Mouse (Mus musculus): ENCODE measurements around the gene Stat5a. TPM values are rescaled to one million over a fixed set of nuclear protein-coding genes. Genes with fewer than 3 reads are reported as not detected.

The Stat5a gene
- polyA plus RNA-seq, 1 experiment, result 136 TPM

- TF ChIP-seq CTCF (IDR thresholded peaks at IDR 0.05; ENCODE audit: borderline replicate concordance, control insufficient read depth, extremely low read depth, insufficient read depth, low read length, poor library complexity) (no peak), POLR2A (IDR thresholded peaks at IDR 0.05; ENCODE audit: control insufficient read depth, extremely low read depth, insufficient read depth, low read length, poor library complexity) (no peak)
- 17% methylated on average over 12 of the region's 12 CpGs for WGBS
- Histone ChIP-seq H3K4me3 (ENCODE audit: control insufficient read depth, insufficient read depth, low read length) (no peak overlapping the region), H3K4me1 (replicated peaks; ENCODE audit: control insufficient read depth, insufficient read depth, low read length) (peaks cover 41% of the 10 kb centered on the region), H3K27me3 (ENCODE audit: control insufficient read depth, insufficient read depth, low read length) (no peaks in the 10 kb centered on the region), H3K27ac (ENCODE audit: control insufficient read depth, insufficient read depth, low read length) (peak overlapping the region; percentile 1; the same call in 1 of the 2 replicates), H3K36me3 (ENCODE audit: control insufficient read depth, insufficient read depth, low read length) (no peaks in the 10 kb centered on the region)
- no peak for DNase-seq
These were observed 18.3 kb upstream of the Stat5a start for GRCm38 (mm10) chr11:100840866-100841265.

GRCm38 (mm10) chr11:100842025-100842424 lies 17.1 kb upstream of the Stat5a start:
- DNase-seq, result no peak

GRCm38 (mm10) chr11:100843070-100843669 lies 16.0 kb upstream of the Stat5a start:
- Histone ChIP-seq H3K4me1 (replicated peaks; ENCODE audit: control insufficient read depth, insufficient read depth, low read length) (peaks cover 53% of the 10 kb centered on the region), H3K27me3 (ENCODE audit: control insufficient read depth, insufficient read depth, low read length) (no peaks in the 10 kb centered on the region), H3K27ac (ENCODE audit: control insufficient read depth, insufficient read depth, low read length) (peak overlapping the region; percentile 67; the same call in 1 of the 2 replicates), H3K4me3 (ENCODE audit: control insufficient read depth, insufficient read depth, low read length) (no peak overlapping the region), H3K36me3 (ENCODE audit: control insufficient read depth, insufficient read depth, low read length) (no peaks in the 10 kb centered on the region)
- TF ChIP-seq CTCF (IDR thresholded peaks at IDR 0.05; ENCODE audit: borderline replicate concordance, control insufficient read depth, extremely low read depth, insufficient read depth, low read length, poor library complexity) (no peak), POLR2A (IDR thresholded peaks at IDR 0.05; ENCODE audit: control insufficient read depth, extremely low read depth, insufficient read depth, low read length, poor library complexity) (no peak)
- no peak for DNase-seq
- 83% methylated on average over 8 of the region's 8 CpGs for WGBS

More at GRCm38 (mm10) chr11:100842025-100842424, 17.1 kb upstream of the Stat5a start:
- Histone ChIP-seq H3K36me3 (ENCODE audit: control insufficient read depth, insufficient read depth, low read length) (no peaks in the 10 kb centered on the region), H3K4me1 (replicated peaks; ENCODE audit: control insufficient read depth, insufficient read depth, low read length) (peaks cover 49% of the 10 kb centered on the region), H3K27me3 (ENCODE audit: control insufficient read depth, insufficient read depth, low read length) (no peaks in the 10 kb centered on the region), H3K4me3 (ENCODE audit: control insufficient read depth, insufficient read depth, low read length) (no peak overlapping the region), H3K27ac (ENCODE audit: control insufficient read depth, insufficient read depth, low read length) (peak overlapping the region; percentile 66)
- 60% methylated on average over 7 of the region's 7 CpGs for WGBS
- TF ChIP-seq CTCF (IDR thresholded peaks at IDR 0.05; ENCODE audit: borderline replicate concordance, control insufficient read depth, extremely low read depth, insufficient read depth, low read length, poor library complexity) (no peak), POLR2A (IDR thresholded peaks at IDR 0.05; ENCODE audit: control insufficient read depth, extremely low read depth, insufficient read depth, low read length, poor library complexity) (no peak)

- no peak for DNase-seq
- WGBS, result 98% methylated on average over 4 of the region's 4 CpGs
- TF ChIP-seq CTCF (IDR thresholded peaks at IDR 0.05; ENCODE audit: borderline replicate concordance, control insufficient read depth, extremely low read depth, insufficient read depth, low read length, poor library complexity), result no peak
- no peak for TF ChIP-seq POLR2A (IDR thresholded peaks at IDR 0.05; ENCODE audit: control insufficient read depth, extremely low read depth, insufficient read depth, low read length, poor library complexity)
- no peak overlapping the region for H3K4me3 ChIP-seq (ENCODE audit: control insufficient read depth, insufficient read depth, low read length)
- H3K27ac ChIP-seq (ENCODE audit: control insufficient read depth, insufficient read depth, low read length), result no peak overlapping the region
- no peaks in the 10 kb centered on the region for H3K27me3 ChIP-seq (ENCODE audit: control insufficient read depth, insufficient read depth, low read length)
- no peaks in the 10 kb centered on the region for H3K36me3 ChIP-seq (ENCODE audit: control insufficient read depth, insufficient read depth, low read length)
- peaks cover 53% of the 10 kb centered on the region for H3K4me1 ChIP-seq (replicated peaks; ENCODE audit: control insufficient read depth, insufficient read depth, low read length)
These were observed 15.0 kb upstream of the Stat5a start for GRCm38 (mm10) chr11:100844121-100844520.

- 5% methylated on average over 6 of the region's 6 CpGs for WGBS
- DNase-seq, result peak; percentile 61
- Histone ChIP-seq H3K4me3 (ENCODE audit: control insufficient read depth, insufficient read depth, low read length) (peak overlapping the region; percentile 25), H3K27ac (ENCODE audit: control insufficient read depth, insufficient read depth, low read length) (peak overlapping the region; percentile 89), H3K27me3 (ENCODE audit: control insufficient read depth, insufficient read depth, low read length) (no peaks in the 10 kb centered on the region), H3K36me3 (ENCODE audit: control insufficient read depth, insufficient read depth, low read length) (no peaks in the 10 kb centered on the region), H3K4me1 (replicated peaks; ENCODE audit: control insufficient read depth, insufficient read depth, low read length) (peaks cover 50% of the 10 kb centered on the region)
- TF ChIP-seq POLR2A (IDR thresholded peaks at IDR 0.05; ENCODE audit: control insufficient read depth, extremely low read depth, insufficient read depth, low read length, poor library complexity) (no peak), CTCF (IDR thresholded peaks at IDR 0.05; ENCODE audit: borderline replicate concordance, control insufficient read depth, extremely low read depth, insufficient read depth, low read length, poor library complexity) (no peak)
These were observed 13.4 kb upstream of the Stat5a start for GRCm38 (mm10) chr11:100845793-100846192.

GRCm38 (mm10) chr11:100847572-100847971 lies 11.6 kb upstream of the Stat5a start:
- peak overlapping the region; percentile 64; the same call in 1 of the 2 replicates for H3K27ac ChIP-seq (ENCODE audit: control insufficient read depth, insufficient read depth, low read length)
- peaks cover 42% of the 10 kb centered on the region for H3K4me1 ChIP-seq (replicated peaks; ENCODE audit: control insufficient read depth, insufficient read depth, low read length)
- no peaks in the 10 kb centered on the region for H3K36me3 ChIP-seq (ENCODE audit: control insufficient read depth, insufficient read depth, low read length)
- H3K4me3 ChIP-seq (ENCODE audit: control insufficient read depth, insufficient read depth, low read length), result no peak overlapping the region
- no peak for TF ChIP-seq CTCF (IDR thresholded peaks at IDR 0.05; ENCODE audit: borderline replicate concordance, control insufficient read depth, extremely low read depth, insufficient read depth, low read length, poor library complexity)
- TF ChIP-seq POLR2A (IDR thresholded peaks at IDR 0.05; ENCODE audit: control insufficient read depth, extremely low read depth, insufficient read depth, low read length, poor library complexity), result no peak
- no peak for DNase-seq
- no peaks in the 10 kb centered on the region for H3K27me3 ChIP-seq (ENCODE audit: control insufficient read depth, insufficient read depth, low read length)
- WGBS, result 66% methylated on average over 4 of the region's 4 CpGs
